Mouse (Mus musculus) bone marrow macrophage, adult 2 months (primary cell): ENCODE data around the gene Rtn4ip1.

ENCODE experiments used
- CTCF ChIP-seq: IDR thresholded peaks from 2 replicates; pipeline ENCODE4 v1.5.1; 2012; ENCODE audit warnings: low read depth, mild to moderate bottlenecking, low read length, moderate library complexity
- POLR2A ChIP-seq: IDR thresholded peaks from 2 replicates; pipeline ENCODE4 v1.6.1; 2012; ENCODE audit warnings: mild to moderate bottlenecking, low read depth, low read length, borderline replicate concordance

- TF ChIP-seq POLR2A (no peak), CTCF (peak; percentile 51; the same call in 1 of the 2 replicates)
Observed at GRCm38 (mm10) chr10:44002004-44002940, 100.7 kb downstream of the Rtn4ip1 start.
